Mouse (Mus musculus): ENCODE results near the gene Mphosph9. TPM values are rescaled to one million over a fixed set of nuclear protein-coding genes. Genes with fewer than 3 reads are reported as not detected.
A peak's percentile ranks its signal among the peaks of the same experiment; 100 is the strongest.

The Mphosph9 gene
- polyA plus RNA-seq, 1 experiment from 2014 or later, result 21.2 TPM

DNA sequence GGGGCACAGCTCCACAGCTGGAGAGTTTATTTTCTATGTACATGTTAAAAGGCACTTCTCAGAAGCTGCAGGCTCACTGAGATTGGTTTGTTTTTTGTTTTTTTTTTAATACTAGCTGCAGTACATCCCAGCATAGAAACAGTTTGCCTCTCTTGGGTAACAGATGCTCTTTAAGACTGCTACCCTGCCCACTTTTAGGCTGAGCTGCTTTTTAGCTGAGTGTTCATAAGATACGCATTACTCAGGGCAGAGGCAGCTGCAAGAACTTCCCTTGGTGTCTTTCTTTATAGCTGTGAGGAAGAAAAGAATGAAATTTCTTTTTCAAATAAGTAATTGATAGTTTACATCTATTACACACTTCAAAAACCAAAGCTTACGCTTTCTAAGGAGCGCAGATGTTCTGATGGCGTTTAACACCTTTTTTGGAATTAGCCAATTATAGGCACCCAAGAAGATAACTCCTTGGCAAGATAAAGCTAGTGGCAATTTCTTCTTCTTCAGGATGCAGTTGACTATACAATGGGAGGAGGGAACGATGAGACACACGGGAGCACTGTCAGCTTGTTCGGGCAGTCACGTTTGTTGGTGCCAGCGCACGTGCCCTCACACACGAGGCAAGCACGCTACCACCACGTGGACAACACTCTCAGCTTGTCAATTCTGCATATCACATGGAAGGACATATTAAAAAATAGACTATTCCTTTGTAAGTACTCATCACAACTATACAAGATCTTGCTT lies 75.0 kb downstream of the Mphosph9 start:
- Histone ChIP-seq H3K27me3 (ENCODE audit: control insufficient read depth, insufficient read depth, low read length) (no peaks in the 10 kb centered on the region; the same call in 1 of the 2 replicates), H3K4me2 (ENCODE audit: low read depth, low read length, severe bottlenecking) (no peak overlapping the region), H3K9ac (ENCODE audit: low read length) (no peak overlapping the region), H3K4me3 (ENCODE audit: low read depth, low read length) (no peak overlapping the region), H3K36me3 (ENCODE audit: control insufficient read depth, insufficient read depth, low read length) (peaks cover 4% of the 10 kb centered on the region; the same call in 1 of the 2 replicates), H3K4me1 (replicated peaks; ENCODE audit: control insufficient read depth, insufficient read depth, low read length) (peaks cover 6% of the 10 kb centered on the region; the same call in 1 of the 2 replicates), H3K27ac (ENCODE audit: low read depth, low read length) (no peak overlapping the region), H3K9me3 (ENCODE audit: control insufficient read depth, low read length) (no peaks in the 10 kb centered on the region)
- WGBS, result 91% methylated on average over 13 of the region's 13 CpGs
- ATAC-seq (replicated peaks; ENCODE audit: low FRiP score) (no peak), DNase-seq (ENCODE audit: low spot score) (no peak)

DNA sequence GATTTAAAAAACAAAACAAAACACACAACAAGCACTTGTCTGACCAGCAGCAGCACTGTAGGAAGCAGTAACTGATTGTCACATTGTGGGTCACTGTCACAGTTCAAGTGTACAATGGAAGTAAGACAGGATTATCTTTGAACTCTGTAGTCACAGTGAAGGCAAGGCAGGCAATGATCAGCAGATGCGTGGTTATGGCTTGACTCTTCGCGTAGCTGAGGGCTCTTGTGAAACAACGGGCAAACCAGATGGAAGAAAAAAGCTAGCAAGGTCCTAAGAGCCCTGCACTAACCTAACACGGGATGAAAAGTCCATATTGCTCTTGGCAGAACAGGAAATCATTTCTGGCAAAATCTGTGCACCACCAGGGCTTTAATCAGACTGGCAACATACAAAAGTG lies 76.7 kb downstream of the Mphosph9 start:
- no peaks in the 10 kb centered on the region; the same call in 1 of the 2 replicates for H3K27me3 ChIP-seq (ENCODE audit: control insufficient read depth, insufficient read depth, low read length)
- H3K36me3 ChIP-seq (ENCODE audit: control insufficient read depth, insufficient read depth, low read length), result no peaks in the 10 kb centered on the region
- no peaks in the 10 kb centered on the region for H3K9me3 ChIP-seq (ENCODE audit: control insufficient read depth, low read length)
- H3K4me3 ChIP-seq (ENCODE audit: low read depth, low read length), result no peak overlapping the region
- peaks cover 6% of the 10 kb centered on the region; the same call in 1 of the 2 replicates for H3K4me1 ChIP-seq (replicated peaks; ENCODE audit: control insufficient read depth, insufficient read depth, low read length)
- DNase-seq (ENCODE audit: low spot score) (no peak), ATAC-seq (replicated peaks; ENCODE audit: low FRiP score) (no peak)
- H3K9ac ChIP-seq (ENCODE audit: low read length), result no peak overlapping the region
- no peak overlapping the region for H3K4me2 ChIP-seq (ENCODE audit: low read depth, low read length, severe bottlenecking)
- 86% methylated on average over 5 of the region's 5 CpGs for WGBS
- H3K27ac ChIP-seq (ENCODE audit: low read depth, low read length), result no peak overlapping the region

DNA sequence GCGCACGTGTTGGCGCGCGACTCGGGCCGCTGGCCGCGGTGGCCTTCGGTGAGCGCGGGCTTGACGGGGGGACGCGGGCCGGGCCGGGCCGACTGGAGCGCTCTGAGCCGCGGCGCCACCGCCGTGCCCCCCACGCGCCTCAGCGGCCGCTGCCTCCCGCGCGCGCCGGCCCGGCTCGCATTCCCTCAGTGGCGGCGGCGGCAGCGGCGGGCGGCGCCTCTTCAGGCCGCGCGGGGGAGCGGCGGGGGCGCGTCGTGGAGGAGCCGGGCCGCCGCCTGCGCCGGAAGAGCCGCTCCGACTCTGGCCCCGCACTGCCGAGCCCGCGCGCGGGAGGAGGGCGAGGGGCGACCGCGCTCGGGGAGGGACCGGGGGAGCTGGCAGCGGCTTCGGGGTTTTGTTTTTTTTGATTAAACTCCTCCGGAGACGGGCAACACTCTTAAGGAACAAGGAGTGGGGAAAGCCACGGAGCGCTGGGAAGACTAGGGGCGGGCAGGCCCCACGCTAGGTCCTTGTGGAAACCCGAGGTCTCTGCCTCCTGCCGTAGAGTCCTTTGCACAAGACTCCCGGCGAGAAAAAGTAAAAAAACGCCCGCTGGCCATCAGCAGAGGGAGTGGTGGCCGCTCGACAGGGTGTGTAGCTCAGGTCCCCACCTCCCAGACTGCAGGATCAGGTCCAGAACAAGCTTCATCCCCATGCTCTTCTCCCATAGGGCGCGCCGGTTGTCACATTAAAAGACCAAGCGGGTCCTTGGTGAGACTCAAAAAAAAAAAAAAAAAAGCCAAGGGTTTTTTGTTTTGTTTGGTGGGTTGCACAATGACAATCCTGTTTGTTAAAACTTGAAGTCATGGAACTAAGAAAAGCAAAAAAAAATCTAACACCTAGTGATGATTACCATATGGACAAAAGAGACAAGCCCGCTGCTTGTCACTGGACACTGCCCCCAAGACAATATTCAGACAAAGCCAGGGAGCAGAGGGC lies 77.9 kb downstream of the Mphosph9 start, which contains the start of gene Pitpnm2:
TSS of gene Pitpnm2 (minus strand) at position 147 of the 978 bp plus-strand sequence.
- Histone ChIP-seq H3K27ac (ENCODE audit: low read depth, low read length) (peak within 1 kb of the TSS; percentile 6; the same call in 1 of the 2 replicates), H3K4me1 (replicated peaks; ENCODE audit: control insufficient read depth, insufficient read depth, low read length) (peaks cover 6% of the 10 kb centered on the region; the same call in 1 of the 2 replicates), H3K4me3 (ENCODE audit: low read depth, low read length) (peak within 1 kb of the TSS; percentile 74), H3K27me3 (ENCODE audit: control insufficient read depth, insufficient read depth, low read length) (no peaks in the 10 kb centered on the region; the same call in 1 of the 2 replicates), H3K9me3 (ENCODE audit: control insufficient read depth, low read length) (no peaks in the 10 kb centered on the region), H3K9ac (ENCODE audit: low read length) (peak within 1 kb of the TSS; percentile 84), H3K36me3 (ENCODE audit: control insufficient read depth, insufficient read depth, low read length) (no peaks in the 10 kb centered on the region), H3K4me2 (ENCODE audit: low read depth, low read length, severe bottlenecking) (peak within 1 kb of the TSS; percentile 93)
- 1% methylated on average over 47 of the region's 90 CpGs for WGBS
- peak; percentile 81 for ATAC-seq (replicated peaks; ENCODE audit: low FRiP score)
- DNase-seq (ENCODE audit: low spot score), result peak; percentile 74

DNA sequence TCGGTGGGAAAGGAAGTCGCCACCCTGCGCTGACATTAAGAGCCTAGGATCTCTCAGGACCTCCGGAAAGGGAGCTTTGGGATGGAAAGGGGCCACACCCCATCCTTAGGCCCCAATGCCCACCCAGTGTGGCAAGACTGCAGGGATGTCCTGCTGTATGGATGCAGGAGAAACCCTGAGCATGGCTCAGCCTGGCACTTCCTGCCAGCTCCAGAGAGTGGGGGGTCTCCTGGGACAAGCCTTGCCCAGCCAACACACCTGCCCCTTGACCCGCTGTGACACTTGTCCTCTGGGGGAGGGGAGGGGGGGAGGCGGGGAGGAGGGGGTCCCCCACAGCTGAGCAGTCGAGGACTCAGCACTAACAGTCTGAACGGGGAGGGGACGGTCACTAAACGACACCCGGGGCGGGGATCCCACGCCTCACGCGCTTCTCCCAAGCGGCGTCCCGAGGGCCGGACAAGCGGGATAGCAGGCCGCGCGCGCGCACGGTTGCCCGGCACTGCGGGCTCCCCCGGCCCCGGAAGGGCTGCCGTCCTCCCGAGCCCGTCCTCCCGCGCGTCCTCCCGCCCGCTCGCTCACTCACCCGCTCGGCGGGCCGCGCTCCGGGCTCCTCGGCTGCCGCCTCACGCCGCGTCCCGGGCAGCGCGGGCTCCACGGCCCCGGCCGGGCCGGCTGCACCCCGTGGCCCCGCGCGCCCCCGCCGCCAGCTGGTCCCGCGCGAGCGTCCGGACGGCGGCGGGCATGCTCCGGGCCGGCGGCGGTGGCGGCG lies 78.7 kb downstream of the Mphosph9 start:
- no peaks in the 10 kb centered on the region; the same call in 1 of the 2 replicates for H3K27me3 ChIP-seq (ENCODE audit: control insufficient read depth, insufficient read depth, low read length)
- H3K4me3 ChIP-seq (ENCODE audit: low read depth, low read length), result peak overlapping the region; percentile 74
- peak overlapping the region; percentile 93 for H3K4me2 ChIP-seq (ENCODE audit: low read depth, low read length, severe bottlenecking)
- H3K36me3 ChIP-seq (ENCODE audit: control insufficient read depth, insufficient read depth, low read length), result no peaks in the 10 kb centered on the region
- WGBS, result 1% methylated on average over 48 of the region's 77 CpGs
- H3K4me1 ChIP-seq (replicated peaks; ENCODE audit: control insufficient read depth, insufficient read depth, low read length), result peaks cover 6% of the 10 kb centered on the region; the same call in 1 of the 2 replicates
- H3K27ac ChIP-seq (ENCODE audit: low read depth, low read length), result no peak overlapping the region
- H3K9ac ChIP-seq (ENCODE audit: low read length), result peak overlapping the region; percentile 84
- no peaks in the 10 kb centered on the region for H3K9me3 ChIP-seq (ENCODE audit: control insufficient read depth, low read length)
- ATAC-seq (replicated peaks; ENCODE audit: low FRiP score) (peak; percentile 67; the same call in 1 of the 2 replicates), DNase-seq (ENCODE audit: low spot score) (peak; percentile 78)

DNA sequence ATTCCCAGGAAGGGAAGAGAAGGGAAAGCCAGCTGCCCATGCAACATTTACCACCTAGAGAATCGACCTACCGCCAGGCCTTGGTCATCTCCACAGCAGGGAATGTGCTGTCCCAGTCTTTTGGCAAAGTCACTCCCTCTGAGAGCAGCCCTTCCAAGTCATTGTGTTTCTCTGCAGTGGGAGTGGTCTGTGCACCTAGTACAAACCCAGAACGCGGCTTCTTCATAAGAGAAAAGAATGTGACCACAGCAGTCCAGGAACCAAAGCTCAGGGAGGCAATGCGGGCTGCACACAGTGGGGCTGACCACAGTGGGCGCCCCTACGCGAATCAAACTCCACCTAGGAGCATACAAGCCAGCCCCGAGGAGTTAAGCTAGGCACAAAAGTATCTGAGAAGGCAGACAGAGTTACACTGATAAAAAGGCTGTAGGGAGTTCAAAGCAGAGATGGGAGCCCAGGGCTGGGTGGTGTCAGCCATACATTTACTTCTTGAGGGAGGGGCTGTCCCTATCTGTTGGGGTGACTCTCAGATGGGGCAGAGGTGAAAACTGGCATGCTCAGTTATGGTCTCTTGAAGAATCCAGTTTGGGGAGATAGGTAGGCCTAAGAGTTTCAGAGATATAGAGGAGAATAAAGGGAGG lies 79.7 kb downstream of the Mphosph9 start:
- H3K4me1 ChIP-seq (replicated peaks; ENCODE audit: control insufficient read depth, insufficient read depth, low read length), result peaks cover 6% of the 10 kb centered on the region; the same call in 1 of the 2 replicates
- H3K9me3 ChIP-seq (ENCODE audit: control insufficient read depth, low read length), result no peaks in the 10 kb centered on the region
- H3K4me3 ChIP-seq (ENCODE audit: low read depth, low read length), result no peak overlapping the region
- no peaks in the 10 kb centered on the region for H3K36me3 ChIP-seq (ENCODE audit: control insufficient read depth, insufficient read depth, low read length)
- DNase-seq (ENCODE audit: low spot score) (no peak), ATAC-seq (replicated peaks; ENCODE audit: low FRiP score) (no peak)
- no peak overlapping the region for H3K27ac ChIP-seq (ENCODE audit: low read depth, low read length)
- H3K27me3 ChIP-seq (ENCODE audit: control insufficient read depth, insufficient read depth, low read length), result no peaks in the 10 kb centered on the region; the same call in 1 of the 2 replicates
- peak overlapping the region; percentile 93; the same call in 1 of the 2 replicates for H3K4me2 ChIP-seq (ENCODE audit: low read depth, low read length, severe bottlenecking)
- H3K9ac ChIP-seq (ENCODE audit: low read length), result peak overlapping the region; percentile 1; the same call in 1 of the 2 replicates
- WGBS, result 20% methylated on average over 9 of the region's 9 CpGs

DNA sequence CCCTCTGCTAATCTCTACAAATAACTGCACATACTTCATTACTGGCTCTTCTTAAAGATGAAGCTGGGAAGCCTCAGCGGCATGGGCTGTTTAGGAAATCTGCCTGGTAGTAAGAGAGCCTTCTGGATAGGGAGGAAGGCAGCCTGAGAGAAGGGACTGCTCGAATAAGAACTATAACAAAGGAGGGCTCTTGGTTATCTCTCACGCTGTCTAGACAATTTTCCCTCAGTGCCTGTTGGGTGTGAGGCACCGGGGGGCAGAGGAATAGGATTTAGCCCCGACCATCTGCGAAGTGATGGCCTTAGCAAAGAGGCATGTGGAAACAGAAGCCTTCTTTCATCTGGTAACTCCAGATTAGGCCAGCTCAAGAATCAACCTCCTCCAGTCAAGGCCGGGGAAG lies 80.5 kb downstream of the Mphosph9 start:
- no peaks in the 10 kb centered on the region; the same call in 1 of the 2 replicates for H3K27me3 ChIP-seq (ENCODE audit: control insufficient read depth, insufficient read depth, low read length)
- WGBS, result 31% methylated on average over 7 of the region's 7 CpGs
- H3K9ac ChIP-seq (ENCODE audit: low read length), result no peak overlapping the region
- H3K36me3 ChIP-seq (ENCODE audit: control insufficient read depth, insufficient read depth, low read length), result no peaks in the 10 kb centered on the region
- no peak overlapping the region for H3K4me3 ChIP-seq (ENCODE audit: low read depth, low read length)
- H3K27ac ChIP-seq (ENCODE audit: low read depth, low read length), result no peak overlapping the region
- H3K4me1 ChIP-seq (replicated peaks; ENCODE audit: control insufficient read depth, insufficient read depth, low read length), result peaks cover 7% of the 10 kb centered on the region; the same call in 1 of the 2 replicates
- H3K4me2 ChIP-seq (ENCODE audit: low read depth, low read length, severe bottlenecking), result no peak overlapping the region
- no peaks in the 10 kb centered on the region for H3K9me3 ChIP-seq (ENCODE audit: control insufficient read depth, low read length)
- ATAC-seq (replicated peaks; ENCODE audit: low FRiP score), result no peak
- DNase-seq (ENCODE audit: low spot score), result no peak

DNA sequence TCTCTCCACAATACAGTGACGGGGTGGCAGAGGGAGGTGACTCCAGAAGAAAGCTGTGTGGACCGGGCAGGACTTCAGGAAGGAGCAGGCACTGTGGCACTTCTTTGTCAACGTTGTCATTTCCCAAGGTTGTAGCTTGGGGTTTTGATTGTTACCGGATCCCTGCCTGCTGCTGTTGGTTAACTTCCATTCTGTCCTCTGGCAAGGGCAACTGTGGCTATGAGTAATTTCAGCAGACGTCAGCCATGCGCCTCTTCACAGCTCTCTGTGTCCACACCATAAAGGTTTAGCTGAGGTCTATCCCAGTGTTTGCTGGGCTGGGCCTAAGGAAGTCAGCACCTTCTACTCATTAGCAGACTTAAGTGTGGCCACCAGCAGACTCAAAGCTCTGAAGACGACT lies 82.9 kb downstream of the Mphosph9 start:
- H3K27ac ChIP-seq (ENCODE audit: low read depth, low read length), result no peak overlapping the region
- DNase-seq (ENCODE audit: low spot score), result no peak
- H3K9ac ChIP-seq (ENCODE audit: low read length), result no peak overlapping the region
- H3K36me3 ChIP-seq (ENCODE audit: control insufficient read depth, insufficient read depth, low read length), result no peaks in the 10 kb centered on the region
- ATAC-seq (replicated peaks; ENCODE audit: low FRiP score), result no peak
- no peak overlapping the region for H3K4me3 ChIP-seq (ENCODE audit: low read depth, low read length)
- 95% methylated on average over 7 of the region's 7 CpGs for WGBS
- peaks cover 15% of the 10 kb centered on the region for H3K4me1 ChIP-seq (replicated peaks; ENCODE audit: control insufficient read depth, insufficient read depth, low read length)
- H3K27me3 ChIP-seq (ENCODE audit: control insufficient read depth, insufficient read depth, low read length), result no peaks in the 10 kb centered on the region; the same call in 1 of the 2 replicates
- no peaks in the 10 kb centered on the region for H3K9me3 ChIP-seq (ENCODE audit: control insufficient read depth, low read length)
- no peak overlapping the region for H3K4me2 ChIP-seq (ENCODE audit: low read depth, low read length, severe bottlenecking)
